In genomic region chr1:177589034-177589433, GRCm38 (mm10) we compare ENCODE assay signal across 14 mouse cellular contexts.
DNase-seq lines count a peak whose midpoint lies in the region; ATAC-seq lines count a peak whose summit lies in the region.
"Had no signal": no experiment of that assay in that cellular context is flagged by ENCODE, and none has a peak within 500 bp of the region (broad histone marks: within the 10 kb centered on the region; RNA-seq: fewer than 3 reads in every experiment).

No protein-coding gene starts in this region.

- intact Hi-C loops in heart, postnatal 10 days (cut with DNase I): no loop called here

- H3K4me1 ChIP-seq in kidney, embryonic 15.5 days: no peaks in the 10 kb centered on the region
- H3K4me1 ChIP-seq: heart, embryonic 15.5 days; limb, embryonic 15.5 days had no signal

- H3K9me3 ChIP-seq in kidney, embryonic 15.5 days (replicated peaks): no peaks in the 10 kb centered on the region
- H3K9me3 ChIP-seq: heart, embryonic 15.5 days; limb, embryonic 15.5 days had no signal

- H3K27me3 ChIP-seq in kidney, embryonic 15.5 days: no peaks in the 10 kb centered on the region
- H3K27me3 ChIP-seq: heart, embryonic 15.5 days; limb, embryonic 15.5 days had no signal

- WGBS in kidney, embryonic 15.5 days: 80% methylated on average over 7 of the region's 7 CpGs

- 0 out of 2 replicates have a peak, but pooled peaks have one; percentile 54 for ATAC-seq in kidney, embryonic 15.5 days (replicated peaks; ENCODE audit: low FRiP score)

- no peak overlapping the region for H3K4me3 ChIP-seq in kidney, embryonic 15.5 days (replicated peaks)
- H3K4me3 ChIP-seq: heart, embryonic 15.5 days; limb, embryonic 15.5 days had no signal

- no peak overlapping the region for H3K9ac ChIP-seq in kidney, embryonic 15.5 days
- H3K9ac ChIP-seq: heart, embryonic 15.5 days; hindbrain, embryonic 14.5 days; limb, embryonic 15.5 days had no signal

- H3K36me3 ChIP-seq in kidney, embryonic 15.5 days: no peaks in the 10 kb centered on the region
- H3K36me3 ChIP-seq: heart, embryonic 15.5 days; limb, embryonic 15.5 days had no signal

- peak; percentile 38 for DNase-seq in 3134 (ENCODE audit: extremely low read depth, insufficient read length, low spot score)
- peak; percentile 43 for DNase-seq in Muller cell, postnatal 12 days (ENCODE audit: inconsistent ontology term)
- peak; percentile 92 for DNase-seq in cerebellum, adult 9-10 months
- DNase-seq in gastrocnemius, adult 18-20 months (ENCODE audit: low spot score): no peak
- no peak for DNase-seq in heart, postnatal 10 days
- no peak for DNase-seq in urinary bladder, postnatal 10 days (ENCODE audit: low spot score)
- DNase-seq in left cerebral cortex, adult 11 months (ENCODE audit: low spot score): no peak
- DNase-seq: embryo, embryonic 11 days; lung, adult 2 months; midbrain, embryonic 14.5 days had no signal

- H3K4me2 ChIP-seq in kidney, embryonic 15.5 days: no peak overlapping the region
- H3K4me2 ChIP-seq: heart, embryonic 15.5 days; hindbrain, embryonic 14.5 days; limb, embryonic 15.5 days had no signal

- no peak overlapping the region for H3K27ac ChIP-seq in kidney, embryonic 15.5 days
- H3K27ac ChIP-seq: heart, embryonic 15.5 days; hindbrain, embryonic 14.5 days; limb, embryonic 15.5 days had no signal

Comparison
In these comparisons a context has a peak if more than half of its experiments do, and no peak if none do; other contexts are left out.
1. DNase-seq: peak in 3134 (single experiment), Muller cell, postnatal 12 days (single experiment) and cerebellum, adult 9-10 months (single experiment); none in gastrocnemius, adult 18-20 months (single experiment), heart, postnatal 10 days (0 of 2), urinary bladder, postnatal 10 days (single experiment) and left cerebral cortex, adult 11 months (single experiment).